19 mouse cellular contexts compared by ENCODE assay signal in the genomic region with DNA sequence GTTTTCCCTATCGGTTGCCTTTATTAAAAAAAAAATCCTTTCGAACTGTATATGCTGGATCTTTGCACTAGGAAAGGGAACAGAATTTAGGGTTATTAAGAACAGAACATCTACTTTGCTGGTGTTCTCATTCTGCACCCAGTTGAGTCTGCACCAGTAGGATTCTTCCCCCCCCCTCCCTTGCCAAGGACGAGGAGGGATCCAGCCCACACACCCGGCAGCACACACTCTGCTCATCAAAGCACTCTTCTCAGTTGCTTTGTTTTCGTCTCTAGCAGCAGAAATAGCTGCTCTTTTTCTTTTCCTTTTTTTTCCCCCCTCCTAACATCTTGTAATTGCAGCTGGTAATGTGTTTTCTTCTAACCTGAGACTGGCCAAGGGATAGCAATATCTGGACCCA.
A peak's percentile ranks its signal among the peaks of the same experiment; 100 is the strongest.
DNase-seq lines count a peak whose midpoint lies in the region; ATAC-seq lines count a peak whose summit lies in the region.
"Had no signal": no experiment of that assay in that cellular context is flagged by ENCODE, and none has a peak within 500 bp of the region (broad histone marks: within the 10 kb centered on the region; RNA-seq: fewer than 3 reads in every experiment).

No protein-coding gene starts in this region.

- DNase-seq in hindbrain, embryonic 10.5 days (ENCODE audit: low spot score), result no peak
- no peak for DNase-seq in neural tube, embryonic 10.5 days (ENCODE audit: extremely low spot score, low spot score)
- DNase-seq in left cerebral cortex, postnatal 25 days (ENCODE audit: low spot score in 2 of 2), result peak; percentile 54 to 85
- no peak for DNase-seq in gastrocnemius, postnatal 14 days
- DNase-seq: adrenal gland, postnatal 14 days; cerebellum, postnatal 36 days; gastrocnemius, postnatal 25 days; kidney, adult 8-10 months; liver, postnatal 0 days; lung, postnatal 36 days; spleen, adult 18-20 months; thymus, postnatal 4 days had no signal

- no peaks in the 10 kb centered on the region for H3K27me3 ChIP-seq in hindbrain, embryonic 12.5 days
- no peaks in the 10 kb centered on the region for H3K27me3 ChIP-seq in hindbrain, embryonic 10.5 days (ENCODE audit: insufficient read depth, poor library complexity, severe bottlenecking)
- H3K27me3 ChIP-seq in neural tube, embryonic 13.5 days, result no peaks in the 10 kb centered on the region
- H3K27me3 ChIP-seq: embryonic facial prominence, embryonic 12.5 days; heart, embryonic 13.5 days had no signal

- WGBS in hindbrain, embryonic 12.5 days, result 50% methylated on average over 5 of the region's 5 CpGs
- WGBS in hindbrain, embryonic 10.5 days, result 64% methylated on average over 5 of the region's 5 CpGs
- WGBS in neural tube, embryonic 13.5 days, result 47% methylated on average over 5 of the region's 5 CpGs

- ATAC-seq in hindbrain, embryonic 12.5 days (ENCODE audit: low FRiP score), result no peak
- no peak for ATAC-seq in neural tube, embryonic 13.5 days (ENCODE audit: low read depth)
- ATAC-seq in activated CD4-positive, CD25-positive, alpha-beta regulatory T cell, adult 4 months, result no peak
- ATAC-seq: liver, postnatal 0 days had no signal

- no peaks in the 10 kb centered on the region for H3K36me3 ChIP-seq in hindbrain, embryonic 12.5 days
- no peaks in the 10 kb centered on the region; the same call in 1 of the 2 replicates for H3K36me3 ChIP-seq in hindbrain, embryonic 10.5 days
- H3K36me3 ChIP-seq in neural tube, embryonic 13.5 days, result no peaks in the 10 kb centered on the region
- H3K36me3 ChIP-seq: embryonic facial prominence, embryonic 12.5 days; G1E; heart, embryonic 13.5 days had no signal

- intact Hi-C loops in left cerebral cortex, postnatal 25 days (cut with DNase I), result loop anchor here (2.0 to 10.0 kb wide), 2 partner anchors 226 to 344 kb away; no protein-coding TSS in a partner anchor
- intact Hi-C loops in gastrocnemius, postnatal 14 days (cut with DNase I; ENCODE audit: low total_unique reads), result no loop called here

- H3K4me1 ChIP-seq in hindbrain, embryonic 12.5 days, result peaks cover 17% of the 10 kb centered on the region
- peaks cover 8% of the 10 kb centered on the region for H3K4me1 ChIP-seq in hindbrain, embryonic 10.5 days (replicated peaks)
- H3K4me1 ChIP-seq in neural tube, embryonic 13.5 days (replicated peaks), result peaks cover 40% of the 10 kb centered on the region

- 0 out of 2 replicates have a peak overlapping the region, but pooled peaks have one; percentile 45 for H3K27ac ChIP-seq in hindbrain, embryonic 12.5 days
- H3K27ac ChIP-seq in hindbrain, embryonic 10.5 days, result no peak overlapping the region
- peak overlapping the region; percentile 64 for H3K27ac ChIP-seq in neural tube, embryonic 13.5 days (replicated peaks)
- H3K27ac ChIP-seq: embryonic facial prominence, embryonic 12.5 days; heart, embryonic 13.5 days; stomach, postnatal 0 days had no signal

- no peaks in the 10 kb centered on the region for H3K9me3 ChIP-seq in hindbrain, embryonic 12.5 days (replicated peaks)
- no peaks in the 10 kb centered on the region for H3K9me3 ChIP-seq in hindbrain, embryonic 10.5 days
- H3K9me3 ChIP-seq in neural tube, embryonic 13.5 days, result no peaks in the 10 kb centered on the region
- H3K9me3 ChIP-seq: embryonic facial prominence, embryonic 12.5 days; heart, embryonic 13.5 days had no signal

- no peak overlapping the region for H3K4me2 ChIP-seq in hindbrain, embryonic 12.5 days (replicated peaks)
- H3K4me2 ChIP-seq in neural tube, embryonic 13.5 days, result 0 out of 2 replicates have a peak overlapping the region, but pooled peaks have one; percentile 13
- H3K4me2 ChIP-seq: embryonic facial prominence, embryonic 12.5 days; heart, embryonic 13.5 days had no signal

- H3K9ac ChIP-seq in hindbrain, embryonic 12.5 days, result no peak overlapping the region
- H3K9ac ChIP-seq in neural tube, embryonic 13.5 days, result 0 out of 2 replicates have a peak overlapping the region, but pooled peaks have one; percentile 22
- H3K9ac ChIP-seq: embryonic facial prominence, embryonic 12.5 days; heart, embryonic 13.5 days; liver, postnatal 0 days had no signal

- H3K4me3 ChIP-seq in hindbrain, embryonic 12.5 days, result no peak overlapping the region
- H3K4me3 ChIP-seq in hindbrain, embryonic 10.5 days, result no peak overlapping the region
- H3K4me3 ChIP-seq in neural tube, embryonic 13.5 days, result no peak overlapping the region
- H3K4me3 ChIP-seq: embryonic facial prominence, embryonic 12.5 days; heart, embryonic 13.5 days had no signal

Comparison
In these comparisons a context has a peak if more than half of its experiments do, and no peak if none do; other contexts are left out.
1. DNase-seq: peak in left cerebral cortex, postnatal 25 days (2 of 2); none in hindbrain, embryonic 10.5 days (single experiment), neural tube, embryonic 10.5 days (single experiment) and gastrocnemius, postnatal 14 days (single experiment).